Mouse (Mus musculus) splenic B cell, adult 2 months (primary cell): ENCODE measurements around the gene Rnf126.

ENCODE experiments used
- DNase-seq: peaks from one replicate; pipeline ENCODE4 v3.0.0-alpha.2; 2011; ENCODE audit warnings: low read depth, low spot score
- H3K27me3 ChIP-seq: 2 replicates; pipeline ENCODE4 v1.6.1; 2012; ENCODE audit warnings: mild to moderate bottlenecking, low read length, moderate library complexity, mixed read lengths; ENCODE audit not compliant: control insufficient read depth, poor library complexity, insufficient read depth, severe bottlenecking
- H3K36me3 ChIP-seq: 2 replicates; pipeline ENCODE4 v1.6.1; 2012; ENCODE audit warnings: mild to moderate bottlenecking, low read length, moderate library complexity, mixed read lengths; ENCODE audit not compliant: control insufficient read depth, poor library complexity, insufficient read depth, severe bottlenecking

Gene Rnf126

DNA sequence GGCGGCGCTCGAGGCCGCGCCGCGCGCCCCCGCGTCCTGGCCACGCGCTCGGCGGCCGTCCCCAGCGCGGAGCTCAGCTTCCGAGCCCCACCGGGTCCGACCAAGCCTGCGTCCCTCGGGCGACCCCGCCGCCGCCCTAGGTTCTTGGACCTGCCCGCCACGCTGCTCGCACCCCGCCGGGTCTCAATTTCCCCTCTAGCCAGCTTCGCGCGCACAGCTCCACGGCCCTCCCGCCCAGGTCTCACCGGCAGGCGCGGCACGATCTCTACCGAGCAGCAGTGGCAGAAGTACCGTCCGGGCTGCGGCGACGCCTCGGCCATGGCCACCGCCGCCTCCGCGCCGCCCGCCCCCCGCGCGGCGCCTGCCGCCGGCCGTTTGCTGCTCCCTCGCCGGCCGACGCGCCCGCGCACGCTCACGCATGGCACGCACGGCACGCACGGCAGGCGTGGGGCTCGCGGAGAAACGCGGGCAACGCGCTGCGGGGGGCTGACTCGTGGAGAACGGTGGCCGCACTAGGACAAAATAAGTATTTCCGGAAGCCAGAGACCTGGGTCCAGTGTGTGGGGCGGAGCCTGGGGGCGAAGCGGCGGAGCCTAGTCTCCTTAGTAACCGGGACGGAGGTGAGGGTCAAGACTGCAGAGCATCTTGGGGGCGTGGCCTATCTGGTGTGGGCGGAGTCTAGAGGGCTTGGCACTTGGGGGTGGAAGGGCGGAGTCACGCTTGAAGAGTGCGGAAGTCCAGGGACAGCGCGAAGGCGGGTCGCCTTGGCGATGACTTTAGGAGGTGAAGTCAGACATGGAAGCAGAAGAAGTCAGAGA is at the start of gene Rnf126:
Gene Rnf126 (minus strand): TSS at position 445 of the 818 bp plus-strand sequence.
- no peaks in the 10 kb centered on the region for H3K36me3 ChIP-seq
- DNase-seq: peak; percentile 100
- no peaks in the 10 kb centered on the region for H3K27me3 ChIP-seq

- H3K27me3 ChIP-seq: no peaks in the 10 kb centered on the region
- H3K36me3 ChIP-seq: no peaks in the 10 kb centered on the region
- DNase-seq: no peak
These were observed 49.1 kb upstream of the Rnf126 start for GRCm38 (mm10) chr10:79815671-79816494.

DNA sequence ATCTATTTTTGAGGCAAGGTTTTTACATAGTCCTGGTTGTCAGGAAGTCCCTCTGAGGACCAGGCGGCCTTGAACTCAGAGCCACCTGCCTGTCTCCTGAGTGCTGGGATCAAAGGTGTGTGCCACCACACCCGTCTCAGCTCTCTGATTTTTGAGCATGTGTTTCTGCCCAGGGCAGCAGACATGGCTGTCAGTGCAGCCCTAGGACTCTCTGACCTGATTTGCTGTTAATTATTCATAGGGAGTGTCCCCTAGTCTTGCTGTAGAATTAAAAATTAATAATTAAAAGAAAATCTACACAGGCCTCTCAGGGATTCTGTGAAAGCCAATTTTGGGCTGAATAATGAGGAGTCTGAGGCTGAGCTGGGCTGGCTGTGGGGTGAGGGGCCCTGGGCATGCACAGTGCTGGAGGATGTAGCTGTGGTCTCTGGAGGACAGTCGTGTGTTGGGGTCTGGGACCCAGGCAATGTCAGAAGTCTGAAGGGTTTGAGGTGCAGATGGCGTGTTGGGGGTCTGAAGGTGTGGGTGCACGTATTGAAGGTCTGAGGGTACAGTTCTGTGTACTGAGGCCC is 47.6 kb upstream of the Rnf126 start:
- no peak for DNase-seq
- H3K36me3 ChIP-seq: no peaks in the 10 kb centered on the region
- H3K27me3 ChIP-seq: no peaks in the 10 kb centered on the region

DNA sequence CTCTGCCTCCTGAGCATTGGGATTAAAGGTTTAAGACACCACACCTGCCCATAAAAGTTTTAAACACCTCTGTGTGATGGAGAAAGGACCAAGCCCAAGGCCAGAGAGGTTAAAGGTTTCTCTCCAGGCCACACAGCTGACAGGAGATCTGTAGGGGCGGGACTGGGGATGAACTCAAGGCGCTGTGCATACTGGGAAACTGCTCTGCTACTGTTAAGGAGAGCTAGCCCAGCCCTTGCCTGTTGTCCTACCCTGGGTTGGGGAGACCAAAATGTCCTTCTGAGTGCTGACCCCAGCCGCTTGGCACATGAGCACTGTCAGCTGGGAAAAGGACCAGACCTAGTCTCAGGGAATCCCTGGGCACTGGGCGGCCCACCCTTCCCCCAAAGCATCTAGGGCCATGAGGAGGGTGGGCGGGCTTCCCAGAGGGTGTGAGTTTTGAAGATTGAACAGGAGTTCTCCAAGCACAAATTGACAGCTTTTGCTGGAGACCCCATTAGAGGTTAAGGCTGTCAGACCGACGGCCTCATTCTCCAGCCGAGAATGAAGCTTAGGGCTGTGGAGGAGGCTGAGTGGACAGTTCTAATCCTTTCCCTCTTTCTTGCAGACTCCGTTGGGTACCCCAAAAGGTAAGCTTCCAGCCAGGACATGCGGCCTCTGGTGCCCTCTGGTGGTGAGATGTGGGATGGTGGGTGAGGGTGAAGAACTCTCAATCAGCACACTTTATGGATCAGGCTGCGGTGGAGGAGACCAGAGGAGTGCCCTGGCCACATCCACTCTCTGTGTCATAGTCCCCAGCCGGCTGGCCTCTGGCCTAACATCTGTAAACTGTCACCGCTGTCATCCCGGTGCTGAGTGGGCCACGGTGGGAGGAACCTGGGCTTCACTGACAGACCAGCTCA is 45.2 kb upstream of the Rnf126 start:
- peak; percentile 86 for DNase-seq
- no peaks in the 10 kb centered on the region for H3K36me3 ChIP-seq

DNA sequence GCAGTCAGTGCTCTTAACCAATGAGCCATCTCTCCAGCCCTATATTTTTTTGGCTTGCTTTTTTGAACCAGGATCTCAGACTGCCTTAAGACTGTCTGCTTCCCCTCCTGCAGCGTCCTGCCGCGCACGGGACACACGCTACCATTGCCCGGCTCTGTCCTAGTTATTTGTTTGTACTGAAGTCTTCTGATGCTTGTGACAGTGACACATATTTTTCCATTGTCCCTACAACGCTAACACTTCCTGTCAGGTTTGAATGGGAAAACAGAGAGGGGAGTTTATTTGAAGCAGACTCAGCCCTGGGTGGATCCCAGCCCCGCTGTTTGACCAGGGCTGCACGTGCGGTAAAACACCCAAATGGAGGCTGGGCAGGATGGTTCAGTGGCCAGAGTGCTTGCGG is 42.0 kb upstream of the Rnf126 start:
- DNase-seq: no peak
- Histone ChIP-seq H3K36me3 (no peaks in the 10 kb centered on the region), H3K27me3 (no peaks in the 10 kb centered on the region)

More for the DNA sequence above, 45.2 kb upstream of the Rnf126 start:
- H3K27me3 ChIP-seq: no peaks in the 10 kb centered on the region

- no peaks in the 10 kb centered on the region for H3K27me3 ChIP-seq
- no peaks in the 10 kb centered on the region for H3K36me3 ChIP-seq
- DNase-seq: no peak
These were observed 41.1 kb upstream of the Rnf126 start for GRCm38 (mm10) chr10:79807826-79808225.

- DNase-seq: no peak
These were observed 40.2 kb upstream of the Rnf126 start for GRCm38 (mm10) chr10:79806972-79807371.

DNA sequence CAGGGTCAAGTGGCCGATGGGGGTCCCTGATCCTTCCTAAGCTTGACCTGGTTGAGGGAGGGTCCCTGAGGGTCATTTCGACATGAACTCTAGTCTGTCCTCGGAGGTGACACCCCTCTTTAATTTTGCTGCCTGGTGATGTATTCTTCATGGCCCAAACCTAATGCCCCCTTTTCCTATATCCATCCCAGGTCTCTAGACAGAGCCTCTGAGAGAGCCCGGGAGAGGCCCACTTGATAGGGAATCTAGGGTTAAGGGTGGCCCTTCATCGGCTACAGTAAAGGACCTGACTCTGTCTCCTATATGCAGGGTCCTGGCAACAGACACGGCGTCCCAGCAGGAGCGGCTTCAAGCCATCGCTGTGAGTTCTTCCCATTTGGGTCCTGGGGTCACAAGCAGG is 39.6 kb upstream of the Rnf126 start:
- Histone ChIP-seq H3K36me3 (no peaks in the 10 kb centered on the region), H3K27me3 (no peaks in the 10 kb centered on the region)
- no peak for DNase-seq

More at GRCm38 (mm10) chr10:79806972-79807371, 40.2 kb upstream of the Rnf126 start:
- no peaks in the 10 kb centered on the region for H3K27me3 ChIP-seq
- no peaks in the 10 kb centered on the region for H3K36me3 ChIP-seq

- no peaks in the 10 kb centered on the region for H3K36me3 ChIP-seq
- DNase-seq: no peak
- no peaks in the 10 kb centered on the region for H3K27me3 ChIP-seq
These were observed 38.9 kb upstream of the Rnf126 start for GRCm38 (mm10) chr10:79805636-79806035.

DNA sequence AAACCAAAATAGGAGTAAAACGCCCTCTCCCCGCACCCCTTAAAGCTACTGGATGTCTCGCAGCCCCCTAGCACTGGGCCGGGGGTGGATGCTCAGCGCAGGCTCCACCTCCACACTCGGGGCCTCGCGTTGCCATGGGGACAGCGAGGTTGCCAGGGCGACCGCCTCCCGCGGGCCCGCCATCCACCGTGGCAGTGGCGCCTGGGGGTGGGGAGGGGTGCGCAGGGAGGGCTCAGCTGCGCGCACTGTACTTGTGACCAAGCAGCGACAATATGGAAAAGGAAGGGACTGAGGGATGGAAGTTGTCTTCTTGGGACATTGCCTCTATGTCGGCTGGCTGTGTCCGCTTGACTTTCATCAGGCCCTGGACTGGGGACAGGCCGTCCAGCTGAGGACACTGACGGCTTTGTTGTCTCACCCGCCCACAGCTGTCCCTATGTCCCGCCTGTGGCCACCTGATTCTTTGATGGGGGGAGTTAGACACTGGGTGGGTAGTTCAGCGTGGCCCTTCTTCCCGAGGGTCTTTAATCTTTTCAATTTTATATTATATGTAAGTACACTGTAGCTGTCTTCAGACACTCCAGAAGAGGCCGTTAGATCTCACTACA is 37.1 kb upstream of the Rnf126 start:
- DNase-seq: no peak
- H3K36me3 ChIP-seq: no peaks in the 10 kb centered on the region
- H3K27me3 ChIP-seq: no peaks in the 10 kb centered on the region

GRCm38 (mm10) chr10:79802331-79802971 is 35.7 kb upstream of the Rnf126 start:
- no peaks in the 10 kb centered on the region for H3K36me3 ChIP-seq
- no peak for DNase-seq
- no peaks in the 10 kb centered on the region for H3K27me3 ChIP-seq

- DNase-seq: no peak
- Histone ChIP-seq H3K27me3 (no peaks in the 10 kb centered on the region), H3K36me3 (no peaks in the 10 kb centered on the region)
These were observed 35.1 kb upstream of the Rnf126 start for GRCm38 (mm10) chr10:79801837-79802236.

DNA sequence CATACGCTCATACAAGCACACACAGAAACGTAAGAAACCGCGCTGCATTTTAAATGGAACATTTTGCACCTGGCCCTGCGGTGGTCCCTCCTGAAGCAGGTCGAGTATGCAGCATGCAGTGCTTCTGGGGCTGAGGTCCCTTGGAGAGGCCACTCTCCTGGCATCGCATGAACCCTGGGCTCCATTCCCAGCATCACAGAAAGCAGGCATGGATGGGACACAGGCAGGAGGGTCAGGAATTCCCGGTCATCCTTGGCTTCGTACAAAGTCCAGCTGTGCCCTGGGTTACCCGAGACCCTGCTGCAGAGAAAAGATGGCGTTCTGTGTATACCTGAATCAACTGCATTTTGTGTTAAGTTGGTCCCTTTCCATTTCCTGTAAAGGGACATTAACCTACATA is 33.8 kb upstream of the Rnf126 start:
- H3K27me3 ChIP-seq: no peaks in the 10 kb centered on the region
- no peak for DNase-seq
- H3K36me3 ChIP-seq: no peaks in the 10 kb centered on the region
